Mouse (Mus musculus) olfactory bulb, adult 2 months (tissue): Measurements from ENCODE around the gene Atp6v0c. TPM values are rescaled to one million over a fixed set of nuclear protein-coding genes. Genes with fewer than 3 reads are reported as not detected.

Source experiments
- H3K27ac ChIP-seq: fragments of 200-500 bp; 2 replicates; pipeline ENCODE4 v1.5.1; 2012; ENCODE audit warnings: low read depth, low read length; ENCODE audit not compliant: insufficient read depth
- H3K4me1 ChIP-seq: fragments of 200-500 bp; 2 replicates; pipeline ENCODE4 v1.6.1; 2012; ENCODE audit warnings: low read length; ENCODE audit not compliant: control insufficient read depth, insufficient read depth
- H3K4me3 ChIP-seq: fragments of 200-500 bp; 2 replicates; pipeline ENCODE4 v1.5.1; 2012; ENCODE audit warnings: mild to moderate bottlenecking, low read depth, low read length, moderate library complexity; ENCODE audit not compliant: insufficient read depth
- CTCF ChIP-seq: fragments of 200-500 bp; IDR thresholded peaks from 2 replicates; pipeline ENCODE4 v1.5.1; 2012; ENCODE audit warnings: low read depth, mild to moderate bottlenecking, low read length, moderate library complexity; ENCODE audit not compliant: insufficient read depth
- POLR2A ChIP-seq: fragments of 200-500 bp; IDR thresholded peaks from 2 replicates; pipeline ENCODE4 v1.6.1; 2012; ENCODE audit warnings: mild to moderate bottlenecking, low read depth, low read length, moderate library complexity; ENCODE audit not compliant: insufficient read depth
- WGBS: fragments of 180-500 bp; shearing (Covaris S2); methylation state at CpG from one replicate; pipeline ENCODE4 v1.1.7; 2018; 5-methylcytosine and 5-hydroxymethylcytosine counted together
- polyA plus RNA-seq: library from polyadenylated mRNA; stranded (reverse); fragments of >200 nt; gene quantifications from 2 replicates; pipeline ENCODE4 v1.2.4, GENCODE M21; 2012; ENCODE audit warnings: low replicate concordance; ENCODE audit not compliant: missing spikeins, insufficient read depth, insufficient read length

Gene Atp6v0c
- polyA plus RNA-seq, 1 experiment = not detected

GRCm38 (mm10) chr17:24201092-24201491, 31.6 kb upstream of the Atp6v0c start:
- peaks cover 34% of the 10 kb centered on the region for H3K4me1 ChIP-seq
- no peak overlapping the region for H3K27ac ChIP-seq
- no peak overlapping the region for H3K4me3 ChIP-seq
- TF ChIP-seq POLR2A = no peak
- no peak for TF ChIP-seq CTCF
- 65% methylated on average over 4 of the region's 4 CpGs for WGBS

GRCm38 (mm10) chr17:24199741-24200140, 30.2 kb upstream of the Atp6v0c start:
- Histone ChIP-seq H3K4me1 (peaks cover 26% of the 10 kb centered on the region), H3K4me3 (no peak overlapping the region), H3K27ac (no peak overlapping the region)
- no peak for TF ChIP-seq POLR2A
- no peak for TF ChIP-seq CTCF
- 69% methylated on average over 4 of the region's 4 CpGs for WGBS

- H3K4me1 ChIP-seq = peaks cover 24% of the 10 kb centered on the region
- H3K4me3 ChIP-seq = no peak overlapping the region
- no peak overlapping the region for H3K27ac ChIP-seq
- WGBS = 67% methylated on average over 4 of the region's 4 CpGs
- TF ChIP-seq POLR2A (no peak), CTCF (no peak)
These were observed 29.8 kb upstream of the Atp6v0c start for GRCm38 (mm10) chr17:24199252-24199651.

DNA sequence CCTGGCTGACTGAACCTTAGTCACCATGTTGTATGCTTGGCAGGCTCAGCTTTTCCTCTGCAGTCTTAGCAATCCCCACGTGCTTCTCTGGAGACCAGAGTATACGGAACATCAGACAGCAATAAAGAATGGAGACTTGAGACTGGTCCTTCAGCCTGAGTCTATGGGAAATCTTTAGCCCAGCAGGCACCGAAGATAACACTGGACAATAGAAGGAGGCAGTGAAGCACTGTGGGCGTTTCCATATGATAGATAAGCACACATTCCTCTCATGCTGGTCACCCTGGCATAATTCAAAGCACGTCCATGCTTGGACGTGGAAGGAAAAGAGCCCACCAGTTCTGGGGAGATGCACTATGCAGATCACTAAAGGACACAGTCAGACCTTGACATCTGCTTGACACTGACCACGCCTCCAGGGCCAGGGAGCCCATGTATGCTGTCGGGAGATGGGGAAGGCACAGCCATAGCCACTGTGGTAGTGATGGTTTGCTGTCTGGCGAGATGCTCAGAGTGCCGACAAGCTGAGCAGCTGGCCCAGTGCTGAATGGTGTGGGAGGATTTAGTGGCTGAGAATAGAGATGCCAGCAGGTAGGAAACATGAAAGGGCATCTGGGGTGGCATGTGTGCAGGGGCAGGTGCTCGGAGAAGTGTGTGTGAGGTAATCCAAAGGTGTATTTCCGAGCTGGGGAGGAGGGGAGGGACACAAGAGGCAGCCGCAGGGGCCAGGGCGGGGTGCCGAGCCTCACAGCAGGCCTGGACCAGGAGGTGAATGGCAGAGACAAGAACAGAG, 27.7 kb upstream of the Atp6v0c start:
- peaks cover 20% of the 10 kb centered on the region for H3K4me1 ChIP-seq
- no peak for TF ChIP-seq CTCF
- no peak for TF ChIP-seq POLR2A
- H3K4me3 ChIP-seq = no peak overlapping the region
- WGBS = 63% methylated on average over 15 of the region's 15 CpGs
- H3K27ac ChIP-seq = no peak overlapping the region

DNA sequence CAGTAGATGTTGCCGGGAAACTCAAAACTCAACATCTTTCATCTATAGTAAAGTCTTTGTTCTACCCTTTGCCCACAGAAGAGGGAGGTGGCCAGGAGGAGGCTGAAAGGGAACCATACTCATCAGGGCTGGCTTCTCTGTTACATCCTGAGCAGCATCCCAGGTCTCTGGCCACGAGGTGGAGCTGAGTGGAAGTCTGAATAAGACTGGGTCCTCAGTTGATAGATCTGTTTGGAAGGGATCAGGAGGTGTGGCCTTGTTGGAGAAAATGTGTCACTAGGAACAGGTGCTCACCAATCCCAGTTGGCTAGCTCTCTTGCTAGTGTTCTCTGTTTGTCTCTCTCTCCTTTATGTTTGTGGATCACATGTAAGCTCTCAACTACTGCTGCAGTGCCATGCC, 25.8 kb upstream of the Atp6v0c start:
- H3K27ac ChIP-seq = no peak overlapping the region
- WGBS = 56% methylated on average over 2 of the region's 2 CpGs
- no peak overlapping the region for H3K4me3 ChIP-seq
- TF ChIP-seq CTCF (no peak), POLR2A (no peak)
- peaks cover 22% of the 10 kb centered on the region for H3K4me1 ChIP-seq

DNA sequence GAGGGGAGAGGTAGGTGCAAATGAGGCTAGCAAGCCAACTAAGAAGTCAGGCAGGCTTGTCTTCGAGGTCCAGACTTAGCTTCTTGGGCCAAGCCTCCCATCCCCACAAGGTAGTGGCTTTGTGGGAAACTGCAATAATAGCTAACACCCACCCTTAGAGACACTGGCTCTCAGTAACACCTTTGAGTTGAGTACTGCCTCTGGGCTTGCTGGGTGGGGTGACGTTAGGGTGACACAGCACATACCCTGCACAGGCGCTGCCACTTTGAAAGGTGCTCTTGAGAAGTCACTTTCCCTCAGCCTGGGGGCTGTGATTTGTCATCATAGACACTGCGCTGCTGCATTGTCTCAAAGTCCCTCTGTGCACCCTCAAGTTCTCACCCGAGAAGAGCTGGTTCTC, 24.3 kb upstream of the Atp6v0c start:
- 89% methylated on average over 5 of the region's 5 CpGs for WGBS
- Histone ChIP-seq H3K27ac (no peak overlapping the region), H3K4me1 (peaks cover 11% of the 10 kb centered on the region), H3K4me3 (no peak overlapping the region)
- no peak for TF ChIP-seq CTCF
- no peak for TF ChIP-seq POLR2A

DNA sequence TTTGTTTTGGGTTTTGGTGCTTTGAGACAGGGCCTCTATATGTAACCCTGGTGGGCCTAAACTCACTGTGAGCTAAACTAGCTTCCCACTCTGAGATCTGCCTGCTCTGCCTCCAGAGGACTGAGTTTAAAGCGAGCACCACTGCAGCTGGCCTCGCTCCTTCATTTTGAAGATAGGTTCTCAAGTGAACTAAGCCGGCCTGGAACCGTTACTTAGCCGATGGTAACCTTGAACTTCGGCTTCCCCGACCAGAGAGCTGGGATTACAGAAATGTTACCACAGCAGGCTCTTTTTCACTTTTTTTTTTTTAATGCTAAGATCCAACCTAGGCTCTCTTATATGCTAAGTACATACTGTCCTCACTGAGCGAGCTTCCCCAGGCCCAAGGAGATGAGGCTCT, 23.8 kb upstream of the Atp6v0c start:
- peaks cover 11% of the 10 kb centered on the region for H3K4me1 ChIP-seq
- H3K27ac ChIP-seq = no peak overlapping the region; the same call in 1 of the 2 replicates
- H3K4me3 ChIP-seq = no peak overlapping the region
- WGBS = 93% methylated on average over 8 of the region's 8 CpGs
- TF ChIP-seq CTCF (no peak), POLR2A (no peak)

GRCm38 (mm10) chr17:24192848-24193247, 23.3 kb upstream of the Atp6v0c start:
- TF ChIP-seq CTCF = no peak
- TF ChIP-seq POLR2A = no peak
- no peak overlapping the region for H3K27ac ChIP-seq
- H3K4me1 ChIP-seq = peaks cover 11% of the 10 kb centered on the region
- WGBS = 83% methylated on average over 8 of the region's 8 CpGs
- H3K4me3 ChIP-seq = no peak overlapping the region

GRCm38 (mm10) chr17:24191481-24191880, 22.0 kb upstream of the Atp6v0c start:
- TF ChIP-seq POLR2A (no peak), CTCF (no peak)

More at GRCm38 (mm10) chr17:24191481-24191880, 22.0 kb upstream of the Atp6v0c start:
- WGBS = 43% methylated on average over 4 of the region's 4 CpGs
- H3K27ac ChIP-seq = no peak overlapping the region
- H3K4me1 ChIP-seq = peaks cover 6% of the 10 kb centered on the region; the same call in 1 of the 2 replicates
- no peak overlapping the region for H3K4me3 ChIP-seq
